In genomic region chr2:146307060-146307459, GRCm38 (mm10) we compare ENCODE assay signal across 20 mouse cellular contexts.
A peak's percentile ranks its signal among the peaks of the same experiment; 100 is the strongest.
DNase-seq lines count a peak whose midpoint lies in the region; ATAC-seq and TF ChIP-seq lines count a peak whose summit lies in the region.
"Had no signal": no experiment of that assay in that cellular context is flagged by ENCODE, and none has a peak within 500 bp of the region (broad histone marks: within the 10 kb centered on the region; RNA-seq: fewer than 3 reads in every experiment).

No protein-coding gene starts in this region.

- TF ChIP-seq CTCF in hindbrain, postnatal 0 days (IDR thresholded peaks at IDR 0.05; ENCODE audit: low read depth) = no peak
- TF ChIP-seq CTCF in lung, postnatal 0 days (IDR thresholded peaks at IDR 0.05) = no peak
- TF ChIP-seq CTCF in stomach, postnatal 0 days (IDR thresholded peaks at IDR 0.05; ENCODE audit: low read depth) = no peak

- TF ChIP-seq EP300 in lung, postnatal 0 days (IDR thresholded peaks at IDR 0.05) = no peak
- no peak for TF ChIP-seq EP300 in stomach, postnatal 0 days (optimal IDR thresholded peaks at IDR 0.05)

- no peak for ATAC-seq in hindbrain, postnatal 0 days
- ATAC-seq in lung, postnatal 0 days = peak; percentile 68
- ATAC-seq in embryonic facial prominence, embryonic 12.5 days (ENCODE audit: insufficient number of reproducible peaks, insufficient read depth, low FRiP score, low TSS enrichment) = 0 out of 2 replicates have a peak, but pooled peaks have one; percentile 64
- peak; percentile 89 for ATAC-seq in stomach, postnatal 0 days (ENCODE audit: low FRiP score, low TSS enrichment)
- ATAC-seq: forebrain, embryonic 14.5 days had no signal

- WGBS in hindbrain, embryonic 10.5 days = 60% methylated on average over 3 of the region's 3 CpGs
- 71% methylated on average over 3 of the region's 3 CpGs for WGBS in hindbrain, postnatal 0 days
- WGBS in lung, postnatal 0 days = 35% methylated on average over 3 of the region's 3 CpGs
- 17% methylated on average over 3 of the region's 3 CpGs for WGBS in embryonic facial prominence, embryonic 12.5 days
- 14% methylated on average over 3 of the region's 3 CpGs for WGBS in stomach, postnatal 0 days

- H3K4me2 ChIP-seq in hindbrain, postnatal 0 days (ENCODE audit: low read depth, low read length) = no peak overlapping the region
- no peak overlapping the region for H3K4me2 ChIP-seq in lung, postnatal 0 days (replicated peaks; ENCODE audit: low read depth, low read length)
- no peak overlapping the region for H3K4me2 ChIP-seq in embryonic facial prominence, embryonic 12.5 days (replicated peaks)
- H3K4me2 ChIP-seq in stomach, postnatal 0 days (replicated peaks; ENCODE audit: low read depth) = no peak overlapping the region
- H3K4me2 ChIP-seq: embryonic facial prominence, embryonic 15.5 days; hindbrain, embryonic 15.5 days; limb, embryonic 15.5 days had no signal

- H3K27me3 ChIP-seq in hindbrain, embryonic 10.5 days (ENCODE audit: insufficient read depth, poor library complexity, severe bottlenecking) = no peaks in the 10 kb centered on the region
- no peaks in the 10 kb centered on the region for H3K27me3 ChIP-seq in hindbrain, postnatal 0 days (ENCODE audit: insufficient read depth, low read length)
- H3K27me3 ChIP-seq in lung, postnatal 0 days (replicated peaks; ENCODE audit: insufficient read depth, low read length) = no peaks in the 10 kb centered on the region
- no peaks in the 10 kb centered on the region for H3K27me3 ChIP-seq in embryonic facial prominence, embryonic 12.5 days
- H3K27me3 ChIP-seq in stomach, postnatal 0 days (ENCODE audit: control insufficient read depth, insufficient read depth, low read length) = no peaks in the 10 kb centered on the region
- H3K27me3 ChIP-seq: embryonic facial prominence, embryonic 15.5 days; hindbrain, embryonic 15.5 days; limb, embryonic 15.5 days had no signal

- no peak overlapping the region for H3K4me3 ChIP-seq in hindbrain, embryonic 10.5 days
- H3K4me3 ChIP-seq in hindbrain, postnatal 0 days (ENCODE audit: low read length) = no peak overlapping the region
- H3K4me3 ChIP-seq in lung, postnatal 0 days (ENCODE audit: low read depth, low read length) = no peak overlapping the region
- H3K4me3 ChIP-seq in embryonic facial prominence, embryonic 12.5 days = no peak overlapping the region
- H3K4me3 ChIP-seq in stomach, postnatal 0 days (ENCODE audit: low read depth, low read length) = no peak overlapping the region
- H3K4me3 ChIP-seq: embryonic facial prominence, embryonic 15.5 days; gastrocnemius, adult 2 months; heart, adult 2 months; hindbrain, embryonic 15.5 days; limb, embryonic 15.5 days had no signal

- H3K4me1 ChIP-seq in hindbrain, embryonic 10.5 days (replicated peaks) = peaks cover 37% of the 10 kb centered on the region
- H3K4me1 ChIP-seq in hindbrain, postnatal 0 days (ENCODE audit: insufficient read depth, low read length) = peaks cover 4% of the 10 kb centered on the region; the same call in 1 of the 2 replicates
- H3K4me1 ChIP-seq in lung, postnatal 0 days (ENCODE audit: insufficient read depth, low read depth, low read length) = no peaks in the 10 kb centered on the region
- peaks cover 7% of the 10 kb centered on the region; the same call in 1 of the 2 replicates for H3K4me1 ChIP-seq in embryonic facial prominence, embryonic 12.5 days
- H3K4me1 ChIP-seq in stomach, postnatal 0 days (replicated peaks; ENCODE audit: control insufficient read depth, insufficient read depth) = no peaks in the 10 kb centered on the region

- H3K9ac ChIP-seq in hindbrain, postnatal 0 days (replicated peaks; ENCODE audit: low read length) = no peak overlapping the region
- no peak overlapping the region for H3K9ac ChIP-seq in lung, postnatal 0 days (replicated peaks; ENCODE audit: low read depth)
- H3K9ac ChIP-seq in embryonic facial prominence, embryonic 12.5 days = no peak overlapping the region
- H3K9ac ChIP-seq in stomach, postnatal 0 days (ENCODE audit: low read length) = no peak overlapping the region
- H3K9ac ChIP-seq: embryonic facial prominence, embryonic 15.5 days; hindbrain, embryonic 15.5 days; limb, embryonic 15.5 days had no signal

- peak overlapping the region; percentile 64; the same call in 1 of the 2 replicates for H3K27ac ChIP-seq in hindbrain, embryonic 10.5 days
- H3K27ac ChIP-seq in hindbrain, postnatal 0 days = no peak overlapping the region
- H3K27ac ChIP-seq in lung, postnatal 0 days (ENCODE audit: low read length) = no peak overlapping the region
- no peak overlapping the region for H3K27ac ChIP-seq in embryonic facial prominence, embryonic 12.5 days
- 0 out of 2 replicates have a peak overlapping the region, but pooled peaks have one; percentile 35 for H3K27ac ChIP-seq in stomach, postnatal 0 days (replicated peaks)
- H3K27ac ChIP-seq: embryonic facial prominence, embryonic 15.5 days; gastrocnemius, adult 2 months; heart, adult 2 months; hindbrain, embryonic 15.5 days; limb, embryonic 15.5 days had no signal

- no peak for DNase-seq in hindbrain, embryonic 10.5 days (ENCODE audit: low spot score)
- DNase-seq in hindbrain, postnatal 0 days (ENCODE audit: low spot score) = no peak
- peak; percentile 28 for DNase-seq in lung, postnatal 0 days (ENCODE audit: low spot score)
- DNase-seq in lung, postnatal 14 days = no peak
- DNase-seq in stomach, postnatal 0 days (ENCODE audit: low spot score) = peak; percentile 36
- no peak for DNase-seq in spleen, postnatal 14 days (ENCODE audit: low spot score in 2 of 2)
- no peak for DNase-seq in ovary, postnatal 14 days (ENCODE audit: low spot score)
- DNase-seq: adrenal gland, adult 2 months; cerebellum, adult 2 months; gastrocnemius, adult 2 months; heart, adult 2 months; heart, postnatal 10 days; lung, adult 2 months; midbrain, embryonic 14.5 days; thymus, adult 2 months had no signal

- H3K36me3 ChIP-seq in hindbrain, embryonic 10.5 days = no peaks in the 10 kb centered on the region
- no peaks in the 10 kb centered on the region for H3K36me3 ChIP-seq in hindbrain, postnatal 0 days (ENCODE audit: insufficient read depth, low read length)
- H3K36me3 ChIP-seq in lung, postnatal 0 days (ENCODE audit: insufficient read depth, low read length) = no peaks in the 10 kb centered on the region
- H3K36me3 ChIP-seq in embryonic facial prominence, embryonic 12.5 days = no peaks in the 10 kb centered on the region
- no peaks in the 10 kb centered on the region for H3K36me3 ChIP-seq in stomach, postnatal 0 days (ENCODE audit: control insufficient read depth, insufficient read depth, low read length)
- H3K36me3 ChIP-seq: embryonic facial prominence, embryonic 15.5 days; hindbrain, embryonic 15.5 days; limb, embryonic 15.5 days had no signal

- no peaks in the 10 kb centered on the region for H3K9me3 ChIP-seq in hindbrain, embryonic 10.5 days
- no peaks in the 10 kb centered on the region for H3K9me3 ChIP-seq in hindbrain, postnatal 0 days (ENCODE audit: low read length)
- H3K9me3 ChIP-seq in lung, postnatal 0 days (ENCODE audit: low read length) = no peaks in the 10 kb centered on the region
- H3K9me3 ChIP-seq in embryonic facial prominence, embryonic 12.5 days = no peaks in the 10 kb centered on the region
- no peaks in the 10 kb centered on the region for H3K9me3 ChIP-seq in stomach, postnatal 0 days (ENCODE audit: control insufficient read depth, low read length)
- H3K9me3 ChIP-seq: embryonic facial prominence, embryonic 15.5 days; hindbrain, embryonic 15.5 days; limb, embryonic 15.5 days had no signal

Comparison
In these comparisons a context has a peak if more than half of its experiments do, and no peak if none do; other contexts are left out.
1. DNase-seq: peak in lung, postnatal 0 days (single experiment) and stomach, postnatal 0 days (single experiment); none in hindbrain, embryonic 10.5 days (single experiment), hindbrain, postnatal 0 days (single experiment), lung, postnatal 14 days (single experiment), spleen, postnatal 14 days (0 of 2) and ovary, postnatal 14 days (single experiment).
2. H3K27ac ChIP-seq: peak in hindbrain, embryonic 10.5 days (single experiment) and stomach, postnatal 0 days (single experiment); none in hindbrain, postnatal 0 days (single experiment), lung, postnatal 0 days (single experiment) and embryonic facial prominence, embryonic 12.5 days (single experiment).